Mouse (Mus musculus) midbrain, embryonic 15.5 days (tissue): ENCODE results near the gene Vrk1. TPM values are rescaled to one million over a fixed set of nuclear protein-coding genes. Genes with fewer than 3 reads are reported as not detected.
A peak's percentile ranks its signal among the peaks of the same experiment; 100 is the strongest.

Experiments used
- ATAC-seq: fragments of 200-750 bp; cut with Nextera tagmentation; replicated peaks from 2 replicates; pipeline ENCODE4 v1.8.0; 2017; ENCODE audit warnings: moderate TSS enrichment
- H3K27ac ChIP-seq: fragments of 300-500 bp; sonication (generic); 2 replicates; pipeline ENCODE4 v1.5.1; 2015; ENCODE audit warnings: mild to moderate bottlenecking, inconsistent platforms
- H3K27me3 ChIP-seq: fragments of 300-500 bp; sonication (generic); replicated peaks from 2 replicates; pipeline ENCODE4 v1.6.1; 2015; ENCODE audit warnings: inconsistent platforms
- H3K36me3 ChIP-seq: fragments of 300-500 bp; sonication (generic); replicated peaks from 2 replicates; pipeline ENCODE4 v1.6.1; 2015; ENCODE audit warnings: inconsistent platforms
- H3K4me1 ChIP-seq: fragments of 300-500 bp; sonication (generic); 2 replicates; pipeline ENCODE4 v1.6.1; 2015; ENCODE audit warnings: inconsistent platforms
- H3K4me2 ChIP-seq: fragments of 300-500 bp; sonication (generic); 2 replicates; pipeline ENCODE4 v1.6.1; 2015; ENCODE audit warnings: inconsistent platforms, mild to moderate bottlenecking, moderate library complexity
- H3K4me3 ChIP-seq: fragments of 300-500 bp; sonication (generic); 2 replicates; pipeline ENCODE4 v1.5.1; 2015; ENCODE audit warnings: mild to moderate bottlenecking, inconsistent platforms
- H3K9ac ChIP-seq: fragments of 300-500 bp; sonication (generic); 2 replicates; pipeline ENCODE4 v1.6.1; 2015; ENCODE audit warnings: mild to moderate bottlenecking, inconsistent platforms
- H3K9me3 ChIP-seq: fragments of 300-500 bp; sonication (generic); 2 replicates; pipeline ENCODE4 v1.6.1; 2016; ENCODE audit warnings: inconsistent platforms
- WGBS: fragments of 180-500 bp; shearing (Covaris S2); methylation state at CpG from one replicate; pipeline ENCODE4 v1.1.7; 2015; ENCODE audit warnings: mixed read lengths; 5-methylcytosine and 5-hydroxymethylcytosine counted together
- polyA plus RNA-seq: library from polyadenylated mRNA; unstranded; fragments of >200 nt; fragmentation: Nextera tagmentation; extraction: Ambion mirVana; gene quantifications from 2 replicates; pipeline ENCODE4 v1.2.1, GENCODE M21; 2015

Vrk1 gene
- polyA plus RNA-seq, 1 experiment from 2014 or later = 32.6 TPM

GRCm38 (mm10) chr12:106031916-106032315, 21.9 kb downstream of the Vrk1 start:
- no peaks in the 10 kb centered on the region for H3K4me1 ChIP-seq
- H3K27ac ChIP-seq = no peak overlapping the region
- no peaks in the 10 kb centered on the region for H3K9me3 ChIP-seq
- no peak overlapping the region for H3K9ac ChIP-seq
- H3K36me3 ChIP-seq = no peaks in the 10 kb centered on the region
- H3K4me3 ChIP-seq = no peak overlapping the region
- ATAC-seq = no peak
- no peaks in the 10 kb centered on the region for H3K27me3 ChIP-seq
- H3K4me2 ChIP-seq = no peak overlapping the region
- 86% methylated on average over 9 of the region's 9 CpGs for WGBS

GRCm38 (mm10) chr12:106032361-106032760, 22.3 kb downstream of the Vrk1 start:
- WGBS = 93% methylated on average over 12 of the region's 12 CpGs
- H3K4me2 ChIP-seq = no peak overlapping the region
- H3K27me3 ChIP-seq = no peaks in the 10 kb centered on the region
- H3K27ac ChIP-seq = no peak overlapping the region
- no peak overlapping the region for H3K9ac ChIP-seq
- no peaks in the 10 kb centered on the region for H3K9me3 ChIP-seq
- ATAC-seq = no peak
- H3K4me3 ChIP-seq = no peak overlapping the region
- no peaks in the 10 kb centered on the region for H3K4me1 ChIP-seq
- no peaks in the 10 kb centered on the region for H3K36me3 ChIP-seq

- H3K4me3 ChIP-seq = no peak overlapping the region
- no peaks in the 10 kb centered on the region for H3K36me3 ChIP-seq
- no peak overlapping the region for H3K27ac ChIP-seq
- 86% methylated on average over 7 of the region's 7 CpGs for WGBS
- H3K9me3 ChIP-seq = no peaks in the 10 kb centered on the region
- no peaks in the 10 kb centered on the region for H3K4me1 ChIP-seq
- H3K27me3 ChIP-seq = no peaks in the 10 kb centered on the region
- ATAC-seq = no peak
- H3K4me2 ChIP-seq = no peak overlapping the region
- H3K9ac ChIP-seq = no peak overlapping the region
These were observed 24.2 kb downstream of the Vrk1 start for GRCm38 (mm10) chr12:106034267-106034666.

GRCm38 (mm10) chr12:106034761-106035160, 24.7 kb downstream of the Vrk1 start:
- Histone ChIP-seq H3K27me3 (no peaks in the 10 kb centered on the region), H3K36me3 (no peaks in the 10 kb centered on the region), H3K4me1 (no peaks in the 10 kb centered on the region), H3K9ac (no peak overlapping the region), H3K4me2 (no peak overlapping the region), H3K27ac (no peak overlapping the region), H3K9me3 (no peaks in the 10 kb centered on the region), H3K4me3 (no peak overlapping the region)
- no peak for ATAC-seq
- WGBS = 91% methylated on average over 9 of the region's 9 CpGs

DNA sequence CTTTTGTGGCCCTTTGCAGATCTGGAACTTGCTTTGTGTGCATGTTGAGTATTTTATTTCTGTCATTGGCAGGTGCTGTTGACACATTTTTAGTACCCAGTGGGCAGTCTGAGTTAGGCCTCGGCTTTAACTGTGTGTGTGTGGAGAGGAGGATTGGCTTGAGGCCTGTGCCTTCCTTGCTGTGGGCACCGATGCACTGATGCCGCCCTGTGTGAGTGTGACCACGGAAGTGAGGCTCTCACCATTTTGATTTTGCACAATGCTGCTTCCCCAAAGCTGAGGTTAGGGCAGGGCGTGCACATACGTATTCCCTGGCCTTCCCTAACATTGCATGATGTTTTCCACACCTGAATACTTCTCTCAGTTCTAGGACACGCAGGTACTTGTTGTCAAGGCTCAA, 30.2 kb downstream of the Vrk1 start:
- Histone ChIP-seq H3K4me1 (no peaks in the 10 kb centered on the region), H3K4me2 (no peak overlapping the region), H3K27ac (no peak overlapping the region), H3K9ac (no peak overlapping the region), H3K36me3 (no peaks in the 10 kb centered on the region), H3K27me3 (no peaks in the 10 kb centered on the region), H3K4me3 (no peak overlapping the region), H3K9me3 (no peaks in the 10 kb centered on the region)
- ATAC-seq = no peak
- 95% methylated on average over 7 of the region's 7 CpGs for whole genome bisulfite sequencing

DNA sequence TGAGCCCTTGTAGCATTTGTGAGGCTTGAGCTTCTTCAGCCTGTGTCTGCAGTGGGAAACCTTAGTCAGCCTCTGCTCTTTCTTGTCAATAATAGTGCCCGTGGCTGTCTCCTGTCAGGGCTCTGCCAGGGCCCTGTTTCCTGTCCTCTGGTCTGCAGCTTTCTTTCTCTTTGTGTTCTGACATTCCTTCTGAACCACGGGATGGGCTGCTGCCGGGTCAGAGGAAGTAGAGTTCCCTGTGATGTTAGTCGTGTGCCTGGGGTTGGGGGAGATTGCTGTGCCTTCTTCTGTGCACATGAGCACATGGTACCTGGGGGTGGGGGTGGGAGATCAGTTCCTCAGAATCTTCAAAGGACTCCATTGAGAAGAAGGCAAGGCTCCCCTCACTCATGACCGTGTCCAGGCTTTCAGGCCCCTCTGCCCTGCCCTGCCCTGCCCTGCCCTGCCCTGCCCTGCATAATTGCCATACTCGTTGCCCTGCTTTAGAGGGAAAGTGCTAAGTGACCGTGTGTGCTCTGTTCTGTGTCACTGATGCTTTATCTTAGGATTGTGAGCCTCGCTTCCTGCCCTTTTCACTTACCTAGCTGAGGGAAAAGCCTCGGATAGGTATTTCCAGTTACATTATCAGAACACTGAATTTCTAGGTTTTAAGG, 36.2 kb downstream of the Vrk1 start:
- WGBS = 47% methylated on average over 9 of the region's 9 CpGs
- no peak for ATAC-seq
- Histone ChIP-seq H3K27ac (no peak overlapping the region), H3K9ac (no peak overlapping the region), H3K36me3 (no peaks in the 10 kb centered on the region), H3K4me2 (no peak overlapping the region), H3K27me3 (no peaks in the 10 kb centered on the region), H3K9me3 (no peaks in the 10 kb centered on the region), H3K4me3 (no peak overlapping the region), H3K4me1 (no peaks in the 10 kb centered on the region)

- no peak overlapping the region for H3K4me2 ChIP-seq
- no peak for ATAC-seq
- no peak overlapping the region for H3K4me3 ChIP-seq
- H3K9me3 ChIP-seq = no peaks in the 10 kb centered on the region
- no peaks in the 10 kb centered on the region for H3K27me3 ChIP-seq
- H3K4me1 ChIP-seq = no peaks in the 10 kb centered on the region
- no peak overlapping the region for H3K27ac ChIP-seq
- 86% methylated on average over 7 of the region's 7 CpGs for WGBS
- no peaks in the 10 kb centered on the region for H3K36me3 ChIP-seq
- H3K9ac ChIP-seq = no peak overlapping the region
These were observed 42.2 kb downstream of the Vrk1 start for GRCm38 (mm10) chr12:106052271-106052670.

DNA sequence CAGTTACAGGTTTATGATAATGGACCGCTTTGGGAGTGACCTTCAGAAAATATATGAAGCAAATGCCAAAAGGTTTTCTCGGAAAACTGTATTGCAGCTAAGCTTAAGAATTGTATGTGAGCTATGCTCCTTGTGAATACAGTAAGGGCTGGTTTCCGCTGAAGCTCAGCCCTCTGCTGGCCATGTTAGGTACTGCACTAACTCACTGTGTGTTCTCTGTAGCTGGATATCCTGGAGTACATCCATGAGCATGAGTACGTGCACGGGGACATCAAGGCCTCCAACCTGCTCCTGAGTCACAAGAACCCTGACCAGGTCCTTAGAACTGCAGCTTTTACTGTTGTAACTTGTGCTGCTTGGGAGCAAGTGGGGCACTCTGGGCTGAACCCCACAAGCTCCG, 45.8 kb downstream of the Vrk1 start:
- H3K36me3 ChIP-seq = no peaks in the 10 kb centered on the region
- no peak overlapping the region for H3K9ac ChIP-seq
- no peak overlapping the region for H3K27ac ChIP-seq
- no peaks in the 10 kb centered on the region for H3K4me1 ChIP-seq
- H3K4me3 ChIP-seq = no peak overlapping the region
- ATAC-seq = 0 out of 2 replicates have a peak, but pooled peaks have one; percentile 60
- H3K9me3 ChIP-seq = no peaks in the 10 kb centered on the region
- no peaks in the 10 kb centered on the region for H3K27me3 ChIP-seq
- 39% methylated on average over 6 of the region's 6 CpGs for WGBS
- H3K4me2 ChIP-seq = no peak overlapping the region

- no peak overlapping the region for H3K27ac ChIP-seq
These were observed 50.0 kb downstream of the Vrk1 start for GRCm38 (mm10) chr12:106059873-106060573.

GRCm38 (mm10) chr12:106070434-106071155, 60.6 kb downstream of the Vrk1 start:
- WGBS = 67% methylated on average over 22 of the region's 22 CpGs
- Histone ChIP-seq H3K27ac (no peak overlapping the region), H3K4me1 (peaks cover 8% of the 10 kb centered on the region; the same call in 1 of the 2 replicates), H3K9ac (no peak overlapping the region), H3K36me3 (no peaks in the 10 kb centered on the region), H3K4me2 (no peak overlapping the region), H3K9me3 (no peaks in the 10 kb centered on the region), H3K27me3 (no peaks in the 10 kb centered on the region), H3K4me3 (no peak overlapping the region)
- ATAC-seq = no peak

More at GRCm38 (mm10) chr12:106059873-106060573, 50.0 kb downstream of the Vrk1 start:
- Histone ChIP-seq H3K4me1 (no peaks in the 10 kb centered on the region), H3K4me2 (no peak overlapping the region), H3K9ac (no peak overlapping the region), H3K4me3 (no peak overlapping the region), H3K9me3 (no peaks in the 10 kb centered on the region), H3K36me3 (no peaks in the 10 kb centered on the region), H3K27me3 (no peaks in the 10 kb centered on the region)
- 71% methylated on average over 12 of the region's 12 CpGs for WGBS
- no peak for ATAC-seq

GRCm38 (mm10) chr12:106071575-106072166, 61.6 kb downstream of the Vrk1 start:
- 61% methylated on average over 10 of the region's 10 CpGs for whole genome bisulfite sequencing
- no peak for ATAC-seq
- 0 out of 2 replicates have a peak overlapping the region, but pooled peaks have one; percentile 3 for H3K27ac ChIP-seq

More at GRCm38 (mm10) chr12:106071575-106072166, 61.6 kb downstream of the Vrk1 start:
- Histone ChIP-seq H3K9ac (no peak overlapping the region), H3K4me1 (peaks cover 8% of the 10 kb centered on the region; the same call in 1 of the 2 replicates), H3K27me3 (no peaks in the 10 kb centered on the region), H3K4me3 (no peak overlapping the region), H3K9me3 (no peaks in the 10 kb centered on the region), H3K36me3 (no peaks in the 10 kb centered on the region), H3K4me2 (no peak overlapping the region)
